Mouse (Mus musculus) G1E (cell line): ENCODE data around the gene Kcnip4. TPM values are rescaled to one million over a fixed set of nuclear protein-coding genes. Genes with fewer than 3 reads are reported as not detected.

Experiments
- ATAC-seq: 2 replicates; pipeline ENCODE4 v1.8.0; 2016; ENCODE audit warnings: mild to moderate bottlenecking; ENCODE audit not compliant: insufficient number of reproducible peaks, poor library complexity, low FRiP score, severe bottlenecking; ENCODE audit errors: extremely low read depth
- DNase-seq: peaks from one replicate; pipeline ENCODE4 v3.0.0; 2012; ENCODE audit warnings: low spot score
- H3K27me3 ChIP-seq: 2 replicates; pipeline ENCODE4 v1.6.1; 2012; ENCODE audit warnings: mild to moderate bottlenecking, low read length, inconsistent platforms; ENCODE audit not compliant: insufficient read depth
- H3K36me3 ChIP-seq: replicated peaks from 2 replicates; pipeline ENCODE3; 2012; ENCODE audit warnings: mild to moderate bottlenecking, inconsistent platforms
- H3K4me1 ChIP-seq: 2 replicates; pipeline ENCODE4 v1.6.1; 2012; ENCODE audit warnings: low read depth, low read length, inconsistent platforms, mixed read lengths; ENCODE audit not compliant: insufficient read depth
- H3K4me3 ChIP-seq: 2 replicates; pipeline ENCODE4 v1.5.1; 2012; ENCODE audit warnings: low read depth, mild to moderate bottlenecking, inconsistent platforms, low read length, moderate library complexity, mixed read lengths
- H3K9me3 ChIP-seq: replicated peaks from 2 replicates; pipeline ENCODE4 v1.6.1; 2012; ENCODE audit warnings: inconsistent platforms
- CTCF ChIP-seq: IDR thresholded peaks from 2 replicates; pipeline ENCODE4 v1.5.1; 2012; ENCODE audit warnings: low read depth, low read length, inconsistent platforms, mixed read lengths
- GATA1 ChIP-seq: IDR thresholded peaks from 2 replicates; pipeline ENCODE4 v1.6.1; 2012; ENCODE audit warnings: borderline replicate concordance, low read length, inconsistent platforms, mixed read lengths
- GATA2 ChIP-seq: IDR thresholded peaks from 2 replicates; pipeline ENCODE4 v1.6.1; 2012; ENCODE audit warnings: low read depth, low read length, inconsistent platforms, borderline replicate concordance
- POLR2AphosphoS5 ChIP-seq: IDR thresholded peaks from 2 replicates; pipeline ENCODE4 v1.6.1; 2012; ENCODE audit warnings: low read depth, low read length, inconsistent platforms; ENCODE audit not compliant: insufficient replicate concordance
- TAL1 ChIP-seq: conservative IDR thresholded peaks from 2 replicates; pipeline ENCODE4 v1.6.1; 2012; ENCODE audit warnings: low read depth, low read length, inconsistent platforms, mixed read lengths
- polyA plus RNA-seq: library from polyadenylated mRNA; stranded (reverse); fragments of >175 nt; gene quantifications from 2 replicates; pipeline ENCODE4 v1.2.3, GENCODE M21; 2012
- total RNA-seq, 2 experiments: library from RNA; stranded (forward) in 1 of 2; stranded (reverse) in 1 of 2; fragments of 200-1000 nt in 1 of 2; fragments of >200 nt in 1 of 2; fragmentation: Nextera tagmentation in 1 of 2; gene quantifications; 2 replicates each; pipeline ENCODE4 v1.2.3; 2014 to 2017

Gene Kcnip4
- total and polyA plus RNA-seq, 3 experiments: 0.05 to 0.38 TPM; not detected in 1

GRCm38 (mm10) chr5:49283403-49283802 lies 241.3 kb downstream of the Kcnip4 start:
- Histone ChIP-seq H3K4me1 (no peaks in the 10 kb centered on the region), H3K36me3 (no peaks in the 10 kb centered on the region), H3K27me3 (no peaks in the 10 kb centered on the region), H3K9me3 (no peaks in the 10 kb centered on the region), H3K4me3 (no peak overlapping the region)
- TF ChIP-seq CTCF: no peak
- no peak for TF ChIP-seq POLR2AphosphoS5
- no peak for TF ChIP-seq GATA1
- TF ChIP-seq GATA2: no peak
- no peak for ATAC-seq
- DNase-seq: no peak

GRCm38 (mm10) chr5:49271864-49272263 lies 252.8 kb downstream of the Kcnip4 start:
- Histone ChIP-seq H3K36me3 (no peaks in the 10 kb centered on the region), H3K9me3 (no peaks in the 10 kb centered on the region), H3K4me1 (no peaks in the 10 kb centered on the region), H3K27me3 (no peaks in the 10 kb centered on the region), H3K4me3 (no peak overlapping the region)
- DNase-seq (no peak), ATAC-seq (no peak)
- no peak for TF ChIP-seq TAL1
- no peak for TF ChIP-seq GATA1
- no peak for TF ChIP-seq GATA2
- TF ChIP-seq POLR2AphosphoS5: no peak
- no peak for TF ChIP-seq CTCF

GRCm38 (mm10) chr5:49268807-49269206 lies 255.9 kb downstream of the Kcnip4 start:
- Histone ChIP-seq H3K36me3 (no peaks in the 10 kb centered on the region), H3K4me3 (no peak overlapping the region), H3K27me3 (no peaks in the 10 kb centered on the region), H3K9me3 (no peaks in the 10 kb centered on the region), H3K4me1 (no peaks in the 10 kb centered on the region)
- no peak for DNase-seq
- ATAC-seq: no peak
- TF ChIP-seq POLR2AphosphoS5: no peak
- TF ChIP-seq GATA1: no peak
- TF ChIP-seq GATA2: no peak
- TF ChIP-seq CTCF: no peak
- TF ChIP-seq TAL1: no peak

GRCm38 (mm10) chr5:49259356-49259755 lies 265.4 kb downstream of the Kcnip4 start:
- ATAC-seq (no peak), DNase-seq (no peak)
- Histone ChIP-seq H3K4me1 (no peaks in the 10 kb centered on the region), H3K9me3 (no peaks in the 10 kb centered on the region), H3K27me3 (no peaks in the 10 kb centered on the region), H3K36me3 (no peaks in the 10 kb centered on the region), H3K4me3 (no peak overlapping the region)
- TF ChIP-seq TAL1: no peak
- TF ChIP-seq POLR2AphosphoS5: no peak
- TF ChIP-seq CTCF: no peak
- no peak for TF ChIP-seq GATA1
- TF ChIP-seq GATA2: no peak

GRCm38 (mm10) chr5:49256850-49257249 lies 267.9 kb downstream of the Kcnip4 start:
- TF ChIP-seq GATA1 (no peak), CTCF (no peak), POLR2AphosphoS5 (no peak), GATA2 (no peak)
- no peaks in the 10 kb centered on the region for H3K9me3 ChIP-seq
- H3K4me3 ChIP-seq: no peak overlapping the region
- no peaks in the 10 kb centered on the region for H3K36me3 ChIP-seq
- no peaks in the 10 kb centered on the region for H3K27me3 ChIP-seq
- ATAC-seq: no peak
- no peak for DNase-seq
- no peaks in the 10 kb centered on the region for H3K4me1 ChIP-seq

GRCm38 (mm10) chr5:49255983-49256382 lies 268.7 kb downstream of the Kcnip4 start:
- H3K4me3 ChIP-seq: no peak overlapping the region
- H3K27me3 ChIP-seq: no peaks in the 10 kb centered on the region
- no peaks in the 10 kb centered on the region for H3K4me1 ChIP-seq
- no peak for TF ChIP-seq CTCF
- no peak for TF ChIP-seq POLR2AphosphoS5
- TF ChIP-seq GATA2: no peak
- no peak for TF ChIP-seq GATA1
- no peak for TF ChIP-seq TAL1
- no peaks in the 10 kb centered on the region for H3K9me3 ChIP-seq
- no peak for ATAC-seq
- H3K36me3 ChIP-seq: no peaks in the 10 kb centered on the region
- no peak for DNase-seq
